Mouse (Mus musculus) olfactory bulb, adult 2 months (tissue): ENCODE results near the gene Vpreb3.

ENCODE experiments used
- CTCF ChIP-seq: fragments of 200-500 bp; IDR thresholded peaks from 2 replicates; pipeline ENCODE4 v1.5.1; 2012; ENCODE audit warnings: low read depth, mild to moderate bottlenecking, low read length, moderate library complexity; ENCODE audit not compliant: insufficient read depth
- POLR2A ChIP-seq: fragments of 200-500 bp; IDR thresholded peaks from 2 replicates; pipeline ENCODE4 v1.6.1; 2012; ENCODE audit warnings: mild to moderate bottlenecking, low read depth, low read length, moderate library complexity; ENCODE audit not compliant: insufficient read depth

DNA sequence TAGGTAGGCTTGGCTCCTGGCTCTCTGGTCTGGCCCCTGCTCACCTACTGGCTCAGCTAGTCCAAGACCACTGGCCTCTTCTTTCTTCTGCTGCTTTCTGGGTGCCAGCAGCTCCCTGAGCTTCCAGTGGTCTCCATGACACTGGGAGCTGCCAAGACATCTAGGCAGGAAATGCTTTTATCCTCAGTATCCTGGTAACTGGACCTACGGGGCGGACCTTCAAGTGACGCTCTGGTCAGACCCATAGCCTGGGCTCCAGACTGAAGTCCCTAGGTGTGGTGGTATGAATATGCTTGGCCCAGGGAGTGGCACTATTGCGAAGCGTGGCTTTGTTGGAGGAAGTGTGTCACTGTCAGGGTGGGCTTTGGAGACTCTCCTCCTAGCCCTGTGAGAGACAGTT is 2.3 kb upstream of the Vpreb3 start, which contains the start of gene Gm867:
- TF ChIP-seq CTCF (no peak), POLR2A (no peak)
